Mouse (Mus musculus) central nervous system, embryonic 14 days (tissue): ENCODE measurements around the gene Acot4. TPM values are rescaled to one million over a fixed set of nuclear protein-coding genes. Genes with fewer than 3 reads are reported as not detected.

Source experiments
- polyA plus RNA-seq: library from polyadenylated mRNA; depleted of rRNA; stranded (reverse); fragments of >200 nt; gene quantifications from 2 replicates; pipeline ENCODE4 v1.2.3, GENCODE M21; 2012; rRNA removed

Acot4 gene
- 0.12 and 0.44 TPM in 2 replicates for polyA plus RNA-seq

DNA sequence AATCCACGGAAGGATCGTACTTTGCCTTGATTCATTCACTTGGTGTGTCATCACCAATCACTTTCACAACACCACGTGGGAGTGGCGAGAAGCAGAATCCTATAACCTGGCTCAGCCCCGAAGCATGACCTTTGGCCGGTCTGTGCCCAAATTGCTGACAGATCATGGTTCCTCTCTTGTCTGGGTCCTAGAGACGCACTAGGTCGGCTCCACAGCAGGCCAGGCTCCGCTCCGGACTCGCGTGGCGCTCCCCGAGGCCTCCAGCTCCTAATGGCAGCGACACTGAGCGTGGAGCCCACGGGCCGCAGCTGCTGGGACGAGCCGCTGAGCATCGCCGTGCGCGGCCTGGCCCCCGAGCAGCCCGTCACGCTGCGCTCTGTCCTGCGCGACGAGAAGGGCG is at the start of gene Acot4:
Gene Acot4, plus strand, starts transcription at position 139 of the 400 bp plus-strand sequence.

DNA sequence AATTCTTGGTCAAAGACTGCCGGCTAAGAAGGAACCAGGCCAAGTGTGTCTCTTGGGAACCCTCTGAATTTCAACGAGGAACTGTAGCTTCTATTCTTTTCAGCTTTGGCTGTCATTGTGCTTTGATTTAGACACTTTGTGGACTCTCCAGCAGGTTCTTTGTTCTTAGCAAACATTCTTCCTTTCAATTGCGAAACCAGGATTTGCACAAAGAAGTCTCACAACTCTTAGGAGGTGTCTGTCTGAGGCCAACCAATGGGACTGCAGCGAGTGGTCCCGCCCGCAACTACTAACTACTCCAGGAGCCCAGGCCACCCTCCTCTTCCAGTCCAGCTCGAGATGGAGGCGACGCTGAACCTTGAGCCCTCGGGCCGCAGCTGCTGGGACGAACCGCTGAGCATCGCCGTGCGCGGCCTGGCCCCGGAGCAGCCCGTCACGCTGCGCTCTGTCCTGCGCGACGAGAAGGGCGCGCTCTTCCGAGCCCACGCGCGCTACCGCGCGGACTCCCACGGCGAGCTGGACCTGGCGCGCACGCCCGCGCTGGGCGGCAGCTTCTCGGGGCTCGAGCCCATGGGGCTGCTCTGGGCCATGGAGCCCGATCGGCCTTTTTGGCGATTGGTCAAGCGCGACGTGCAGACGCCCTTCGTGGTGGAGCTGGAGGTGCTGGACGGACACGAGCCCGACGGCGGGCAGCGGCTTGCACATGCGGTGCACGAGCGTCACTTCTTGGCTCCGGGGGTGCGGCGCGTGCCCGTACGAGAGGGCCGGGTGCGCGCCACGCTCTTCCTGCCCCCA is 28.8 kb upstream of the Acot4 start, which contains the start of gene Acot1:
Gene Acot1, plus strand, starts transcription at position 320 of the 795 bp plus-strand sequence.

DNA sequence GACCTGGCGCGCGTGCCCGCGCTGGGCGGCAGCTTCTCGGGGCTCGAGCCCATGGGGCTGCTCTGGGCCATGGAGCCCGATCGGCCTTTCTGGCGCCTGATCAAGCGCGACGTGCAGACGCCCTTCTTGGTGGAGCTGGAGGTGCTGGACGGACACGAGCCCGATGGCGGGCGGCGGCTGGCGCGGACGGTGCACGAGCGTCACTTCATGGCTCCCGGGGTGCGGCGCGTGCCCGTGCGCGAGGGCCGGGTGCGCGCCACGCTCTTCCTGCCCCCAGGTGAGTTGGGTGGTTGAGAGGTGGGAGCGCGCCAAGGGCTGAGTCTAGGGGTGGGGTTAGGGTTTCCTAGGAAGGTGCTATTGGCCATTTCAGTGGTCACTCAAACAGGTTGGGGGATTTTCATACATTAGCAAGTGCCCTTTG is 522 bp downstream of the Acot4 start, which contains the start of gene Gm49366:
Gene Gm49366, plus strand, starts transcription at position 245 of the 421 bp plus-strand sequence.

DNA sequence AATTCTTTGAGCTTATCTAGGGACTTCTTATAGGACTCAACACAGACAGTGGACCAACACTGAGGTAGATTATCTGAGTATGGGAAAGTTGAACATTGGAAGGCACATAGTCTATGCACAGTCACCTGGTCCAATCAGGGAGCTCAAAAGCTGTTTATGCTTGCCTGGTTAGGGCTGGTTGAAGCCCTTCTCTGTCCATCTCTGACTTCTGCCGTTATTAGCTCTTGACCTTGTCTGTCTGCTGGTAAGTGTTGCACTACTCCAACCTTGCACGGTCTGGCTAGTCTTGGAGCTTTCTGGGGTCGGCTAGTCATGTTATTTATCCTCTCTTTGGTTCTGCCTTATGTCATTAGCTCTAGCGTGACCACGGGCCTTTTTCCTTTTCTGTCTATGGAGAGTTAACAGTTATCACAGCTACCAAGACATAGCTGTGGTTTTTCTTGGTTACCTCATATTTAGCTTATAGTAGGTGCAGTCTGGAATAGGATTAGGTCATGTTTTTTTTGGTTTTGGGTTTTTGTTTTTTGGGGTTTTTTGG is 13.8 kb downstream of the Acot4 start, which contains the start of gene Acot3:
Gene Acot3, plus strand, starts transcription at position 208 of the 538 bp plus-strand sequence.

DNA sequence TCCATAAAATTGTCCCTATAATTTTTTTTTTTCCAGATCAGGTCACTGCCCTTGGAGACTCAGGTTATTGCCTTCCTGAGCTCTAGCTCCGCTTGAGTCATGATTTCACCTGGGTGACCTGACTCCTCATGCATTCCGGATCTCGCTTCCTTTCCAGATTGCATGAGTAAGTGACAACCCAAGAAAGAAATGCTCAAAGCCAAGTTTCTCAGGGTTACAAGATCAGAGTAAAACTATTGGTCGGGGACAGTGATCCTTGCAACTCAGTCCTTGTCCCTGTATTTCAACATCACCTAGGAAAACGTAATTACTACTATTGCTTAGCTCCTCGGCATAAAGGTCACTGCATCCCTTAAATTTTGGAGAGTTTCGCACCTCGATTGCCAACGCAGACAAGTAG is 30.8 kb downstream of the Acot4 start, which contains the start of gene Acot5:
Gene Acot5, plus strand, starts transcription at position 340 of the 400 bp plus-strand sequence.

Other genes starting within 250 kb of the Acot4 start
- gene Numb, start 116.4 kb upstream of the Acot4 start, polyA plus RNA-seq: 36.3 and 36.4 TPM in 2 replicates
- gene Riox1, start 87.8 kb upstream of the Acot4 start, polyA plus RNA-seq: 14.3 and 15.7 TPM in 2 replicates
- 0.03 TPM in 1 of 2 replicates, not detected in the other for gene Heatr4, start 53.5 kb upstream of the Acot4 start, polyA plus RNA-seq
- gene Acot2, start 50.5 kb upstream of the Acot4 start, polyA plus RNA-seq: 2.9 and 4.7 TPM in 2 replicates
- 51.0 and 51.4 TPM in 2 replicates for gene Acot1, start 28.9 kb upstream of the Acot4 start, polyA plus RNA-seq
- gene Gm49366, start 556 bp downstream of the Acot4 start, polyA plus RNA-seq: not detected in 2 replicates
- gene Acot3, start 13.8 kb downstream of the Acot4 start, polyA plus RNA-seq: 0.20 and 0.36 TPM in 2 replicates
- 0.04 and 0.08 TPM in 2 replicates for gene Acot5, start 30.9 kb downstream of the Acot4 start, polyA plus RNA-seq
- 2.8 and 3.1 TPM in 2 replicates for gene Acot6, start 62.3 kb downstream of the Acot4 start, polyA plus RNA-seq
- 15.9 and 16.2 TPM in 2 replicates for gene Dnal1, start 76.0 kb downstream of the Acot4 start, polyA plus RNA-seq
- 2.3 and 3.3 TPM in 2 replicates for gene Pnma1, start 110.1 kb downstream of the Acot4 start, polyA plus RNA-seq
- 7.4 and 8.5 TPM in 2 replicates for gene Elmsan1, start 180.5 kb downstream of the Acot4 start, polyA plus RNA-seq
- gene Ptgr2, start 246.9 kb downstream of the Acot4 start, polyA plus RNA-seq: 10.5 and 12.4 TPM in 2 replicates